Mouse (Mus musculus) Muller cell, postnatal 12 days (primary cell): Measurements from ENCODE around the gene Slc7a6.

Experiments
- DNase-seq: peaks from one replicate; pipeline ENCODE4 v3.0.0-alpha.2; 2015; ENCODE audit errors: inconsistent ontology term

The Slc7a6 gene

DNA sequence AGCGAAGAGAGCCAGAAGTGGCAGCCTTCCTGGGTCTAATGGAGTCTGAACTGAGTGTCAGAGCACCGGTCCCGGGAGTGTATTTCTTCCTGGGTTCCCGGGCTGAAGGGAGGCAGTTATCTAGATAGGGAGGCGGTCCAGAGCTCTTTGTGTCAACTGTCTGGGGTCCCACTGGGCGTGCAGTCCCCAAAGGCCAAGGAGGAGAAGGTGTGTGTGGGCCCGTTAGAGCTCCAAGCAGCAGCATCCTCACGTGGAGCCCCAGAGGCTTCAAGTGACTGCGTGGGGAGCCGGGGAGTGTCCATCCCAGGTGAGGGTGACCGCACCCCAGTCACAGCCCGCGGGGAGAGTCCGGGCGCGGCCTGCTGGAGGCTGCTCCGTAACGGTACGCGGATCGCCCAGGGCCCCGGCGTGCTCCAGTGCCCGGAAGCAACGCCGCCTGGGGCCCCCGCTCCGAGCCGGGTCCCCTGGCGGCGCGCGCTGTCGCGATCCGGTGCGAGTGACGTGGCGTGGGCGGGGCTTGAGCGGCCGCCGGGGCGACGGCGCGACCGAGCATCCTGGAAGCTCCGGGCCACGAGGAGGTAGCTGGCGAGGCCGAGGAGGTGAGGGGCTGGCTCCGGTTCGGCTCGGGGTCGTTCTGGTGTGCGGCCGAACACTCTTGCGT is at the start of gene Slc7a6:
Gene Slc7a6, plus strand, starts transcription at position 502 of the 661 bp plus-strand sequence.
- DNase-seq, result peak; percentile 91

GRCm38 (mm10) chr8:106123443-106123842 is 45.2 kb upstream of the Slc7a6 start:
- DNase-seq, result no peak

DNA sequence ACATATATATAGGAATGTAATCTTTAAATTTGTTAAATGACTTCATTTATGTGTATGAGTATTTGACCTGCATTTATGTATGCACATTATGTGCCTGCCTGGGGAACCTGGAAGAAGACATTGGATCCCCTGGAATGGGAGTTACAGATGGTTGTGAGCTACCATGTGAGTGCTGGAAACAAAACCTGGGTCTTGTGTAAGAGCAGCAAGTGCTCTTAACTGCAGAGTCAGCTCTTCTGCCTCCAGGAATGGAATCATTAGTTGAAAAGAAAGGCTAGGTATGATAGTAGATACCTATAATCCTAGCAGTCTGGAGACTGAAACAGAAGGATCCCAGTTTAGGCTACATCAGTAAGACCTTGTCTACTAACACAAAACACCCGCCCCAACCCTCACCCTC is 42.6 kb upstream of the Slc7a6 start:
- no peak for DNase-seq

DNA sequence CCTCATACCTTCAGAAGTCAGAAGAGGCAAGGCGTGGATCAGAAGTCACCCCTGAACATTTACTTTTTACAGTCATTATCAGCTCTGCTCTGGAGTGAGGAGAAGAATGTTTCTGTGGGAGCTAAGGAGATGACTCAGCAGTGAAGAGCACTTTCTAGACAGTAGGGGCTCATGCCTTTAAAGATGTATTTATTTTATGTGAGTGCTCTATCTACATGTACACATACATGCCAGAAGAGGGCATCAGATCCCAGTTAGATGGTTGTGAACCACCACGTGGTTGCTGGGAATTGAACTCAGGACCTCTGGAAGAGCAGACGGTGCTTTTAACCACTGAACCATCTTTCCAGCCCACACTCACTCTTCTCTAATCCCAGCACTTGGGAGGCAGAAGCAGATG is 41.6 kb upstream of the Slc7a6 start:
- DNase-seq, result no peak

DNA sequence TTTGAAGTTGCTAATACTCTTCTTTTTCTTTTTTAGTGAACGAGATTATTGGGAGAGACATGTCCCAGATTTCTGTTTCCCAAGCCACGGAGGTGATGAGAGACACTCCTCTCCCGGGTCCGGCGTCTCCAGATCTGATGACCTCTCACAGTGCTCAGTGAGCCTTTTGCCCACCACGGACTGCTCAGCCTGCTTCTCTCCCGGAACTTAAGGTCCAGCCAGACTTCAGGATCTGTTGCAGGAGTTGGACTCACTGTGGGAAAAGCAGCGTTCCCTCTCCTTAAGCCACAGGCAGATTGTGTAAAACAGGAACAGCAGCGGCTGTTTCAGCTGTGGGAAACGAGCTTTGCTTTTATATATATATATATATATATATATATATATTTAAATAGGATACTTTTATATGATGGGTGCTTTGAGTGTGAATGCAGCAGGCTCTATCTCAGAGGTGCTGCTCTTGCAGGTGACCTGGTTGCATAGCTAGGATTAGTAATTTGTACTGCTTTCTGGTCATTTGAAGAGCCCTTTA is 40.7 kb upstream of the Slc7a6 start:
- no peak for DNase-seq

DNA sequence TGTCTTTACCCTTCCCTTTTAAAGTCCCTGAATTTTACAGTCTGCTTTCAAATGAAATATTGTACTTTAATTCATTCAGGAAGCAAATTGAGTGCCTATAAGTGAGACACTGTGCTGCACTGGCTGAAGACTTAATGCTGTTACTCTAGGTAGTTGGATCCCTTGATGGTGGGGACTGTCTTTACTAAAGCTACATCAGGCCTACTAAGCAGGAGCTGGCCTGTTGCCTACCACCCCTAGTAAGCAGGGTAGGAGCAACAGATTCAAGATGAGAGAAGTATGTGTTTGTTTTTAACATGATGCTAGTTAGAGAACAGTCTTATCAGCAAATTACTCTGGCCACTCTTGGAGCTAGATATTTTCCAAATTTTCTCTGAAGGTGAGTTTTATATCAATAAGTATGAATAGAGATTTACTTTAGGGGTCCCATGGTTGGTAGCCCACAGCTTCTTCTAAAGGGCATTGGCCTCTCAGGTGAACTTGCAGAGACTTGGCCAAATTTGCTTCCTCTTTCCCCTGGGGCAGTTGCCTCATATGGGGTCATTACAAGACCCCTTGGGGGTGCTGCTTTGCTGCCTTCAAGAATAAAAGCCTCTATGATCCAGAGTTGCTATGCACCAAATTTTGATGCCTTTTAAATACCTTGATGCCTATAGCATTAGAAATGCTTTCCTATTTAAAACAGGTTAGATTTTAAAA is 39.3 kb upstream of the Slc7a6 start:
- DNase-seq, result no peak

- DNase-seq, result no peak
Observed at GRCm38 (mm10) chr8:106129997-106130396, 38.7 kb upstream of the Slc7a6 start.

GRCm38 (mm10) chr8:106130505-106130904 is 38.2 kb upstream of the Slc7a6 start:
- DNase-seq, result no peak

DNA sequence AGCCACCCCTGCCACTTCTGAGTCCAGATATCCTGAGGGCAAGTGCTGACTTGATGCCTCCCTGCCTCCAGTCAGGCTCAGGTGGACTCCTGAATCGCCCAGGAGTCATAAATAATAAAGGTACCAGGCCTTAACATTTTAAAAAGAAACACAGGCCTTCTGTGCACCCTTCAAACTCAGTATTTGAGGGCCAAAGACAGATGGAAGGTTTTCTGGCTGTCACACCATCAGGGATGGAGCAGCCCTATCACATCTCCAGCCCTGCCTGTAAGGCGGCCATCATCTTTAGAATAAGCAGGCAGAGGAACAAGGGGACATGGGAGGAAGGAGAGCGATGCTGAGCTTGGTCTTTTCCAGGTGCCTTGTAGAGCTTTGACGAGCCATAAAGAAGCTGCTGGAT is 37.6 kb upstream of the Slc7a6 start:
- DNase-seq, result no peak

- no peak for DNase-seq
Observed at GRCm38 (mm10) chr8:106131488-106132222, 37.0 kb upstream of the Slc7a6 start.

GRCm38 (mm10) chr8:106132356-106132755 is 36.3 kb upstream of the Slc7a6 start:
- no peak for DNase-seq

DNA sequence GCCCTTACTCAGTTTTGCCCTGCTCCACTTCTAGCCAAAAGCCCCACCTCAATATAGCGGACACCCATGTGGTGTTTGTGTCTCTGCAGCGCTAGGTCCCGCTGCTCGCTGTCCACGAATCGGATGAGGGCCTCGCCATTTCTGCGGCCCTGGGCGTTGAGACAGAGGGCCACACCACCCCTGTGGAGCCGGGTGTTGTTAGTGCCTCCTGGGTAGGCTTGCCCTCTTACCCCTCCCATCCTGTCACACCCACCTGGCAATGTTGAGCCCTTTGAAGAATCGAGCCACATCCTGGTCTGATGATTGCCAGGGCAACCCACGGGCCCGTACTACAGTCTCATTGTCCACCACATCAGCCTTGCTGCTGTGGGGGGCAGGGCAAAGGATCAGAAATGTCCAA is 35.1 kb upstream of the Slc7a6 start:
- no peak for DNase-seq

DNA sequence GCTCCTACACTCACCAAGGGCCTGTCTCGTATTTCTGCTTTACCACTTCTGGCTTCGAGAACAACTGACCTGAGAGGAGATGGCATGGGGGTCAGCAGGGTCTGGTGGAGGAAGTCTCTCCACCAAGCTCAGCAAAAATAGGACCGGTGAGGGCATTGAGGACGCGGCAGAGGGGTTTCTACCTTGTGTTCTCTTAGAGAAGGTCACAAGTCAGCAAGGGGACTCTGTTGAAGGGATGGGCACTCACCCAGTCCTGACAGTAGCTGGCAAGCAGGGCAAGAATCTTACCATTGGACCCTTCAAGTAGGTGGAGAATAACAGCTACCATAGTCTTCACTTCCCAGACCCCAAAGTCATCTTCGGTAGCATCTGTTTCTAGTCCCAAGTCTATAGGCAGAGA is 34.7 kb upstream of the Slc7a6 start:
- DNase-seq, result no peak

DNA sequence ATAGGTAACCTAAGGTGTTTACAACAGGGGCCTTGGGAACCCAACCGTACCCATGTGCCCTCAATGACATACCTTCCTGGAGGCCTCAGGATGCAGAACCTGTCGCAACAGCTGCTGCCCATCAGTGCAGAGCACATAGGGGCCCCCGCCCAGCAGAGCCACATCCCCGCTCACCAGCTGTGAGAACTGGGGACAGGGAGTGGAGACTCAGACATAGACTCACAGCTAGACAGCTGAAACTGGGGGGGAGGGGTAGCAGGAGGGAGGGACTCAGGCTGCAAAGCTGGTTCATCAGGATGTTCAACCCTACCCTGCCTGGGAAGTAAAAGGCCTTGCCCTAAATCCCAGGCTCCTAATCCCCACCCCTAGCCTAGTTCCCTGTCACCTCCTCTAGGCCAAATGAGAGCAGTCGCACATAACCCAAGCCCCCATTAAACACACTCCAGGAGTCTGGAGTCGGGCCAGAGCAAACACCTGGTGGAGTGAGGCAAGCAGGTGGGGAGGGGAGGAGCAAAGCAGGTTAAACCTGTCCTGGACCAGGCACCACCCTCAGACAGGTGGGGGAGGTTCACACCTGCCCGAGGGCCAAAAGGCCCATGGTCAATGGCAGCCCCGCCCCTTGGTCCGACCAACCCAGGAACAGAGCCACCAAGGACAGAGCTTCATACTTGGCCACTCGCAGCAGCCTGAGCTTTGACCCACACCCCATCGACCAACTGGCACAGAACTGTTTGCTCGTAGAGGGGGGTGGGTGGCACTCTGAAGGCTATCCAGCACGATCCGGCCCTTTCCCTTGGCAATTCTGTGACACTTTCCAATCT is 33.7 kb upstream of the Slc7a6 start:
- DNase-seq, result no peak

DNA sequence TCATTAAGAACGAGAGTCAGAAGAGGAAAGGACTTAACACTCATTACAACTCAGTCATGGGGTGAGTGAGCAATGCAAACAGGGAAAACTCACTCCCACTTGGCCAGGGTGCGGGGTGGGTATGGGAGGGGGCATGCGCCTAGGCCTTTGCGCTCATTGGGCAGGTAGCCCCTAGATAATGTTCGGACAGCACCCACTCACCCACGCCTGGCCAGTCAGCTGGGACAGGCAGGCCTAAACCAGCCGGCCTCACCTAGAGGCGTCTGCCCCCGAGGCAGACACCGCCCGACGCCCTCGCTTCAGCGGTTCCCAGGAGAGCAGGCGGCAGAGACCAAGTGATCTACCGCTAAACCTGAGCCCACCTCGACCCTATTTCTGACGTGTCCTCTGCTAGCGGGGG is 33.0 kb upstream of the Slc7a6 start:
- no peak for DNase-seq

DNA sequence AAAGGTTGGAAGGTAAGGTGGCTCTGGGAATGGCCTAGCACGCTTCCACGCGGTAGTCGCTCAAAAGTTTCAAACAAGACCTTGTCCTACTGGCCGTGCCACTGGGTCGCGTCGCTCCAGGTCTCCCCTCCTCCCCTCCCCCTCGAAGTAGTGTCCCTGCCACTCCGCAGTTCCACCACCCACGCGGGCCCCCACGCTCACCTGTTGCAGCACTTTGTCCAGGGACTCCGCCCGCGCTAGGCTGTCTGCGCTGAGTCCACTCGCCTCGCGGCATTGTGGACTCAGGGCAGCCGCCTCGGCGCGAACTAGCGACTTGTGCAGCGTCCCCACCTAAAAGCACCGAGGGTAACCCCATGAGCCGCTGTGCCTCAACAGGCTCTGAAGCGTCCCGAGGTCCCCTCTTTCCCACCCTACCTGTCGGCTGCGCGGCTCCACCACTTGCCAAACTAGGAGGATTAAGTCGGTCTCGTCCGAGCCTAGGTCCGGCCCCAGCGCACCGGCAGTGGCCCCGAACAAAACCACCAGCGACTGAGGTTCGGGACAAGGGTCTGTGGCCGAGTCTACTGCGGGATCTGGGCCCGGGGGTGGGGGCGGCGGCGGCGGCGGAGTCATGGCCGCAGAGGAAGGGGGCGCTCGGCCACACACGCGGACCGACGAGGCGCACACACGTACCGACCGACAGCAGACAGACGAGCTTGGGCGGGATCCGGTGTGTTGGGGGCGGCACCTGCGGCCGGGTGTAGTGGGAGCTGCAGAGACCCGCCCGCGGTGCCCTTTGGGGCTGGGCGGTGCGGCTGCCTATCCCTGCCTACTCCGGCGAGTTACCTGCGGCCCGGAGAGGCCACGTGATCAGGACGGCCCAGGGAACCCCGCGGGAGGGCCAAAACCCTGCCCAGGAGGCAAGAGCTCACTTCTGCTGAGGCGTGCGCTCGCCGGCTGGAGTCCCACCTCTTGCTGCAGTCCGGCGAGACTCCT is 32.2 kb upstream of the Slc7a6 start, which contains the start of gene Esrp2:
Gene Esrp2, minus strand, starts transcription at position 819 of the 975 bp plus-strand sequence.
- DNase-seq, result peak; percentile 27

DNA sequence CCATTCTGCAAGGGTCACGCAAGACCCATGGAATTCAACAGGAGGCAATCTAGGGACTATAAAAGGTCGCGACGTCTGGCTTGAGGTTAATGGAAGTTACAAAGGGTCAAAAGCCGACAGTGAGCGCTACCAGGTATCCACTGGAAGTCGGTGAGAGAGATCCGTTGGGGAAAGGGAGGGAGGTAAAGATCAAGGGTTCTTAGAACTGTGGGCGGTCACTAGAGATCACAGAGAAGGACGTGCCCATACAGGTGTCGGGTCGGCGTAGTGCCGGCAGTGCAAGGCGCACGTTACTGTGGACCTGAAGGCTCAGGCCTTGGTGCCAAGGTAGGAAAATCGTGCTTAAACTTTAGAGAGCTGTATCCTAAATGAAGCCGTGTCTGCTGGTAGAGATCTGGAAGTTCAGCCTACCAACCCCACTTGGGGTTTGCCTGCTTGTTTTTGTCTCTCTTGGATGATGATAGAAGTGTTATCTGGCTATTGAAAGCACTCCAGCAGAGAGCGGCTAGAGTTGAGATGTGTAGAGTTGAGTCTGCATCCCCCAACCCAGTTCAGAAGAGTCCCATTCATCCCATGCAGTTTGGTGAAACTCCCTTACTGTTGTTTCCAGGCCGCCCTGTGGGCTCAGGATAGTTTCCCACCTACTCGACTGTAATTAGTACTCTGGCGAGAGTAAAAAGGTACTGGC is 31.3 kb upstream of the Slc7a6 start:
- no peak for DNase-seq

DNA sequence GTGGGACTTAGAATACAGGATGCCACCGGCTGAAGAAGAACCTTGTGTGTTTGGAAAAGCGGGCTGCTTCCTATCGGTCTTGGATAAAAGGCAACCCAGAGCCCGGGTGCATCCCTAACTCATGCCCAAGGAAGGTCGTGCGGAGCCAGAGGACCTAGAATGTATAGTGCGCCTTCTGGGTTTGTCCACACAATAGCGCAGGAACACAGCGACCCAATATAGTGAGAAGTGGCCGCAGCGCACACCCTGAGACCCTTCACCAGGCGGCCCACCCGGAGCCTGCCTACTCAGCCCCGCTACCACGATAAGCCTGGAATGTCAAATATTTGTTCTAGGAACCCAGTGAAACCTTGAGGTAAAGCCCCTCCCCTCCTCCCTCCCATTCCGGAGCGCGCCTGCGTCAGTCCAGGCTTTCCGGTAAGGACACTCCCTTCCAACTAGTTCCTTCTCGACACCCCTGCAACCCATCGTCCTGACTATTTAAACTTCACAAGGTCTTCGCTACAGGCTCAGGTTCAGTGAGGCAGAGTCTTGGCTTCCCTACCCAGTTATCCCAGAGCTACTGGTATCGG is 30.7 kb upstream of the Slc7a6 start:
- DNase-seq, result peak; percentile 82

DNA sequence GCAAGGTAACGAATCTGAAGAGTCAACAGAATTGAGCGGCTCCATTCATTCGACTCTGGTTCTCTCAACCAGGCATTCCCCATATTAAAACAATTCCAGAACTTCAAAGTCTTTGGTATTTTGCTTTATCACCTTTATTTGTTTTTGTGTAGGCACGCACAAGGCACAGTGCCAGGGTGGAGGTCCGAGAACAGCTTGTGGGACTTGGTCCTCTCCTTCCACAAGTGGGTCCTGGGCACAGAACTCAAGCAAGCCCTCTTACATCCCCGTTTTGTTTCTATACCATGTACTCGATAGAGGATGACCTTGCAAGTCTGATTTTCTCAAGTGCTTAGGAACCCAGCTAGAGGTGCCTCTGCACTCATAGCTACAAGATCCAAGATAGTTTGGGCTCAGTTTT is 30.0 kb upstream of the Slc7a6 start:
- no peak for DNase-seq

- no peak for DNase-seq
Observed at GRCm38 (mm10) chr8:106140191-106140590, 28.5 kb upstream of the Slc7a6 start.
